Mouse (Mus musculus) brain, embryonic 14.5 days (tissue): ENCODE measurements at regions not wholly inside any gene's neighbourhood (a gene's known extent, or its start where the extent isn't known, plus 50 kb on each side); places are given as distances from the start of the nearest gene placed in this dataset.

Experiments used
- CTCF ChIP-seq: fragments of 200-500 bp; IDR thresholded peaks from 2 replicates; pipeline ENCODE4 v1.5.1; 2012; ENCODE audit warnings: inconsistent platforms, mild to moderate bottlenecking, moderate library complexity, borderline replicate concordance; ENCODE audit not compliant: insufficient read depth, insufficient read length; ENCODE audit errors: extremely low read depth
- POLR2A ChIP-seq: fragments of 200-500 bp; IDR thresholded peaks from 2 replicates; pipeline ENCODE4 v1.6.1; 2012; ENCODE audit warnings: mild to moderate bottlenecking, inconsistent platforms, borderline replicate concordance; ENCODE audit not compliant: poor library complexity, insufficient read depth, insufficient read length, severe bottlenecking; ENCODE audit errors: extremely low read depth

DNA sequence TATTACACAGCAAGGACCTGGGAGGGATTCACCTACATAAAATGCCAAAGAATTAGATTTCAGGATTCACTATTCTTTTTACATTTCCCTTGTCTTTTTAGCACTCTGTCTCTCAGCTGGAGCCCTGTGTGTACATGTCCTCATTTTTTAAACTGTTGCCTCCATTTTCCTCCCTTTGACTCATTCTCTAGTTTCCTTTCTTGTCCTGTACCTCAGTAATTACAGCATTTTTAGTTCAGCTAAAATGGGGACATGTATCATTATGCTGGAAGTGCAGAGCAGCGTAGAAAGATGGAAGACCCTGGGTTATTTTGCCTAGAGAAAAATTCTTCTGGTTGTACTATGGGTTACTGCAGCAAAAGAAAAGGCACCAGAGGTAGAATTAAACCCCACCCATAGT, 51.5 kb upstream of the Slitrk3 start:
- no peak for TF ChIP-seq CTCF
- TF ChIP-seq POLR2A, result no peak
